Mouse (Mus musculus) heart, embryonic 13.5 days (tissue): ENCODE data around the gene Vasp. TPM values are rescaled to one million over a fixed set of nuclear protein-coding genes. Genes with fewer than 3 reads are reported as not detected.
A peak's percentile ranks its signal among the peaks of the same experiment; 100 is the strongest.
"Not testable (repeated sequence)": the region's sequence is repeated elsewhere in the genome, so short reads cannot be mapped to it uniquely, and the experiment has no call there.

ENCODE experiments used
- ATAC-seq: fragments of 200-750 bp; cut with Nextera tagmentation; 2 replicates; pipeline ENCODE4 v1.8.0; 2017; ENCODE audit warnings: moderate TSS enrichment; ENCODE audit not compliant: insufficient number of reproducible peaks, low FRiP score, low TSS enrichment; ENCODE audit errors: extremely low read depth
- H3K27ac ChIP-seq: fragments of 300-500 bp; sonication (generic); replicated peaks from 2 replicates; pipeline ENCODE4 v1.5.1; 2015; ENCODE audit warnings: moderate library complexity, mild to moderate bottlenecking, inconsistent platforms
- H3K27me3 ChIP-seq: fragments of 300-500 bp; sonication (generic); replicated peaks from 2 replicates; pipeline ENCODE4 v1.6.1; 2015; ENCODE audit warnings: mild to moderate bottlenecking, inconsistent platforms
- H3K36me3 ChIP-seq: fragments of 300-500 bp; sonication (generic); 2 replicates; pipeline ENCODE4 v1.6.1; 2015; ENCODE audit warnings: mild to moderate bottlenecking, inconsistent platforms
- H3K4me1 ChIP-seq: fragments of 300-500 bp; sonication (generic); 2 replicates; pipeline ENCODE4 v1.6.1; 2015; ENCODE audit warnings: inconsistent platforms
- H3K4me2 ChIP-seq: fragments of 300-500 bp; sonication (generic); 2 replicates; pipeline ENCODE4 v1.6.1; 2015; ENCODE audit warnings: inconsistent platforms, mild to moderate bottlenecking, moderate library complexity
- H3K4me3 ChIP-seq: fragments of 300-500 bp; sonication (generic); 2 replicates; pipeline ENCODE4 v1.5.1; 2015; ENCODE audit warnings: moderate library complexity, mild to moderate bottlenecking, inconsistent platforms
- H3K9ac ChIP-seq: fragments of 300-500 bp; sonication (generic); 2 replicates; pipeline ENCODE4 v1.6.1; 2015; ENCODE audit warnings: inconsistent platforms, mild to moderate bottlenecking, moderate library complexity
- H3K9me3 ChIP-seq: fragments of 300-500 bp; sonication (generic); 2 replicates; pipeline ENCODE4 v1.6.1; 2016; ENCODE audit warnings: inconsistent platforms
- WGBS: fragments of 180-500 bp; shearing (Covaris S2); methylation state at CpG from one replicate; pipeline ENCODE4 v1.1.7; 2015; ENCODE audit warnings: mixed read lengths; 5-methylcytosine and 5-hydroxymethylcytosine counted together
- polyA plus RNA-seq: library from polyadenylated mRNA; unstranded; fragments of >200 nt; fragmentation: Nextera tagmentation; extraction: Ambion mirVana; gene quantifications from 2 replicates; pipeline ENCODE4 v1.2.1, GENCODE M21; 2015

Vasp gene
- polyA plus RNA-seq, 1 experiment from 2014 or later, result 81.2 TPM

DNA sequence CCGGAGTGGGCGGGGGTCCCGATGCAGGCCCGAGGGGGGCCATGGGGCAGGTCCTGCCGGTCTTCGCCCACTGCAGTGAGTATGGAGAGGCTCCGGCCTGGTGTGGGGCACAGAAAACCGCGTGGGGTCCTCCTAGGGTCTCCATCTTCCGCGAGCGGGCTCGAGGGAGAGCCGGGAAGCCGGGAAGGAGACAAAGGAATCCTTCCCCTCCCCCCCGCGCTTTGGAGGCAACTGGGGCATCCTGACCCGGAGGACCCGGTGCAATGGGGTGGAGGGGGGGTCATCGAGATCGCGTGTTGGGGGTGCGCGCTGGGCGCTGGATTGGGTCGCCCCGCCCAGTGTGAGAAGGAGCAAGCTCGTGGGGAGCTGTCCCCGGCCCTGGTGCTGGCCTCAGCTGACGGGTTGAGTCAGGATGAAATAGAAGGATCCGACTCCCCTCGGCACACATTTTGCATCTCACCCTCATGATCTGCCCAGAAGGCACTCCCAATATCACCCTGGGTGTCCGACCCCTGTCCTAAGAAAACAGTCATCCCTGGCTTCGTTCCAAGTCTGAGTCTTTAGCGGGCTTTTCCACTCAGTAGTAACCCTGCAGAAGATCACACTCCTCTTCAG is 11.3 kb upstream of the Vasp start:
- peak overlapping the region; percentile 96 for H3K4me2 ChIP-seq
- no peak overlapping the region for H3K27ac ChIP-seq
- H3K27me3 ChIP-seq, result peaks cover 74% of the 10 kb centered on the region
- 2% methylated on average over 35 of the region's 35 CpGs for WGBS
- H3K4me3 ChIP-seq, result peak overlapping the region; percentile 63
- ATAC-seq, result peak; percentile 44
- H3K9ac ChIP-seq, result peak overlapping the region; percentile 61; the same call in 1 of the 2 replicates
- H3K36me3 ChIP-seq, result no peaks in the 10 kb centered on the region
- no peaks in the 10 kb centered on the region for H3K9me3 ChIP-seq
- peaks cover 18% of the 10 kb centered on the region for H3K4me1 ChIP-seq

- under 1% methylated on average over 36 of the region's 37 CpGs for WGBS
- peaks cover 18% of the 10 kb centered on the region for H3K4me1 ChIP-seq
- peak; percentile 79 for ATAC-seq
- H3K27me3 ChIP-seq, result peaks cover 79% of the 10 kb centered on the region
- peak within 1 kb of the TSS; percentile 96 for H3K4me2 ChIP-seq
- no peak within 1 kb of the TSS for H3K27ac ChIP-seq
- no peaks in the 10 kb centered on the region for H3K36me3 ChIP-seq
- no peaks in the 10 kb centered on the region for H3K9me3 ChIP-seq
- H3K9ac ChIP-seq, result peak within 1 kb of the TSS; percentile 61; the same call in 1 of the 2 replicates
- peak within 1 kb of the TSS; percentile 63 for H3K4me3 ChIP-seq
These were observed 10.8 kb upstream of the Vasp start, which contains the start of gene Rtn2 for GRCm38 (mm10) chr7:19282385-19282784. Gene Rtn2 (plus strand): TSS chr7:19282624.

GRCm38 (mm10) chr7:19281680-19282304 is 10.2 kb upstream of the Vasp start:
- H3K4me3 ChIP-seq, result peak overlapping the region; percentile 63
- peak overlapping the region; percentile 96 for H3K4me2 ChIP-seq
- WGBS, result 31% methylated on average over 6 of the region's 6 CpGs
- peaks cover 18% of the 10 kb centered on the region for H3K4me1 ChIP-seq
- not testable (repeated sequence) for H3K36me3 ChIP-seq, H3K27ac ChIP-seq, H3K9me3 ChIP-seq, ATAC-seq, H3K9ac ChIP-seq
- peaks cover 81% of the 10 kb centered on the region for H3K27me3 ChIP-seq

- H3K27ac ChIP-seq, result no peak within 1 kb of the TSS
- peaks cover 81% of the 10 kb centered on the region for H3K27me3 ChIP-seq
- H3K4me3 ChIP-seq, result peak within 1 kb of the TSS; percentile 46
- H3K9ac ChIP-seq, result no peak within 1 kb of the TSS; the same call in 1 of the 2 replicates
- peak within 1 kb of the TSS; percentile 69 for H3K4me2 ChIP-seq
- H3K36me3 ChIP-seq, result no peaks in the 10 kb centered on the region
- peaks cover 18% of the 10 kb centered on the region for H3K4me1 ChIP-seq
- ATAC-seq, result no peak
- WGBS, result under 1% methylated on average over 46 of the region's 46 CpGs
- H3K9me3 ChIP-seq, result 0 out of 2 replicates have a peak, but pooled peaks cover 3% of the 10 kb centered on the region
These were observed 8.0 kb upstream of the Vasp start, which contains the start of gene Ppm1n for GRCm38 (mm10) chr7:19279581-19280114. Gene Ppm1n (minus strand): TSS chr7:19280064.

- 0 out of 2 replicates have a peak, but pooled peaks cover 3% of the 10 kb centered on the region for H3K9me3 ChIP-seq
- H3K4me1 ChIP-seq, result peaks cover 18% of the 10 kb centered on the region
- H3K9ac ChIP-seq, result no peak overlapping the region
- H3K36me3 ChIP-seq, result no peaks in the 10 kb centered on the region
- H3K4me2 ChIP-seq, result peak overlapping the region; percentile 69
- no peak for ATAC-seq
- 2% methylated on average over 34 of the region's 34 CpGs for WGBS
- H3K4me3 ChIP-seq, result peak overlapping the region; percentile 46
- peaks cover 75% of the 10 kb centered on the region for H3K27me3 ChIP-seq
- no peak overlapping the region for H3K27ac ChIP-seq
These were observed 7.4 kb upstream of the Vasp start for GRCm38 (mm10) chr7:19279052-19279451.

DNA sequence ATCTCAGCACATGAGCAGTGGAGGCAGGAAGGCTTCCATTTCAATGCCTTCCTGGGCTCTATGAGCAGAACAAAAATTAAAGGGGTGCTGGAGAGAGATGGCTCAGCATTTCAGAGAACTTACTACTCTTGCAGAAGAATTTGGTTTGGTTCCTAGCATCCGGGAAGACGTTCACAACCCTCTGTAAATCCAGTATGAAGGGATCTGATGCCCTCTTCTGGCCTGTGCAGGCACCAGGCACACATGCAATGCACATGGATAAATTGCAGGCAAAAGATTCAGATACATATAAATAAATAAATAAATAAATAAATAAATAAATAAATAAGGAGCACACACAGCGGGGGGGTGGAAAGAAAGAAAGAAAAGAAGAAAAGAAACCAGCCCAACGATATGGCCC is 4.6 kb upstream of the Vasp start:
- H3K27me3 ChIP-seq, result peaks cover 50% of the 10 kb centered on the region
- 45% methylated on average over 4 of the region's 4 CpGs for WGBS
- H3K27ac ChIP-seq, result no peak overlapping the region
- ATAC-seq, result no peak
- H3K36me3 ChIP-seq, result no peaks in the 10 kb centered on the region
- H3K9me3 ChIP-seq, result 0 out of 2 replicates have a peak, but pooled peaks cover 3% of the 10 kb centered on the region
- H3K4me2 ChIP-seq, result no peak overlapping the region
- peaks cover 13% of the 10 kb centered on the region for H3K4me1 ChIP-seq
- H3K9ac ChIP-seq, result no peak overlapping the region
- no peak overlapping the region for H3K4me3 ChIP-seq

DNA sequence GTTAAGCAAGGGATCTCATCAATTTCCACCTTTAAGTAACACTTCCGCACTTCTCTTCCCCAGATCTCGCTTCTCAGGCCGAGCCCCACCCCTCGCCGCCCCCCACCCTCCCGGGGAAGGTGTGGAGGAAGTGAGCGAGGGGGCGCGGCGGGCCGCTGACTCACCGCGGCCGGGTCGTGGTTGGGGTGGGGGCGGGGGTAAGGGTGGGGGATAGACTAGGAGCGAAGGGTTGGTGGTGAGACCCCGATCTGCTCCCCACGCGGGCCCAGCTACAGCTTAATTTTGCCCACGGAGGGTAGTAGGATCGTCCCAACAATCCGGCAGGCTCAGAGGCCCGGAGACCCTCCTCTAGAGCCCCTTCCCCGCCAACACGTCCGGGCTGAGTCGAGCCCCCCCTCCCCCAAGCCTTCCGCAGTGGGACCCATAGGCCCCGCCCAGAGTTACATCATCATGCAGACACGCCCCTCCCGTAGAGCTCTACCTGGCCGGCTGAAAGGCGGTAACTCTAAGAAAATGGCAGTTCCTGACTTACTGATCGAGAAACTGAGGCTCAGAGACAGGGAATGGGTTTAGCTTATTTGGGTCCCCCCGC is 652 bp upstream of the Vasp start:
- ATAC-seq, result peak; percentile 45; the same call in 1 of the 2 replicates
- peak overlapping the region; percentile 98 for H3K27ac ChIP-seq
- H3K9me3 ChIP-seq, result 0 out of 2 replicates have a peak, but pooled peaks cover 3% of the 10 kb centered on the region
- peaks cover 32% of the 10 kb centered on the region for H3K4me1 ChIP-seq
- peak overlapping the region; percentile 95 for H3K4me2 ChIP-seq
- under 1% methylated on average over 36 of the region's 36 CpGs for WGBS
- peaks cover 9% of the 10 kb centered on the region for H3K36me3 ChIP-seq
- peak overlapping the region; percentile 99 for H3K9ac ChIP-seq
- H3K4me3 ChIP-seq, result peak overlapping the region; percentile 100
- H3K27me3 ChIP-seq, result peaks cover 10% of the 10 kb centered on the region; the same call in 1 of the 2 replicates

DNA sequence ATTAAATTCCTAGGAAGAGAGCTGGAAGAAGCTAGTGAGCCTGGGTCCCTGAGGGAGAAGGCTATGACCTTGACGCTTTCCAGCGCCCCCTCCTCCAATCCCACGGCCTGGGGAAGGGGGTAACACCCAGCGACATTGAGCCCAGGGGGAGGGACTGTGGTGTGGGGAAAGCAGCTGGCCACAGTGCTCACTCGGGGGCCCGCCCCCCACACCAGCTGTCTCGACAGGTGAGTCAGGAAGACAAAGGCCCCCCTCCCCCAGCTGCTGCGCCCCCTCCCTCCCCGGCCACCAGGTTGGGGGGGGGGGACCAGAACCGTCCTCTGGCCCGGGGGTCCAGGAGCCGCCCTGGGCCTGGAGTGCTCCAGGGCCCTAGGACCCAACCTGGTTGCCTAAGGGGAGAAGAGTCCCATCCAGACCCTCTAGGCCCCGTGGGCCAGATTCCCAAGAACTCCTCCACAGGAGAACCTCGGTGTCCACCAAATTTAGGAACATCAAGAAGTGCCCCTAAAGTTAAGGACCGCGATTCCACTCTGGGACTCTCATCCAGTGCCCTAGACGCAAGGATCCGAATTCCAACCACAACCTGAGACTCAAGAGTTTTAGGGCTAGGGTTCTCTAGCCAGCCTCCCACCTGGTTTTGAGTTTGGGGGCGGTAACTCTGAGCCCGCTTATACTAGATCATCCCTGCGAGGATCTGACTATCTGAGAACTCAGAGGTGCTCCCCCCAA is 944 bp downstream of the Vasp start:
- Histone ChIP-seq H3K27ac (peak overlapping the region; percentile 98), H3K36me3 (peaks cover 22% of the 10 kb centered on the region), H3K9ac (peak overlapping the region; percentile 99), H3K4me3 (peak overlapping the region; percentile 100), H3K4me2 (peak overlapping the region; percentile 95), H3K27me3 (0 out of 2 replicates have a peak, but pooled peaks cover 2% of the 10 kb centered on the region), H3K4me1 (peaks cover 48% of the 10 kb centered on the region), H3K9me3 (no peaks in the 10 kb centered on the region)
- no peak for ATAC-seq
- under 1% methylated on average over 20 of the region's 21 CpGs for WGBS

GRCm38 (mm10) chr7:19269721-19270441 is 1.7 kb downstream of the Vasp start:
- H3K27me3 ChIP-seq, result no peaks in the 10 kb centered on the region
- H3K27ac ChIP-seq, result peak overlapping the region; percentile 98
- peak overlapping the region; percentile 95 for H3K4me2 ChIP-seq
- WGBS, result under 1% methylated on average over 18 of the region's 19 CpGs
- no peaks in the 10 kb centered on the region for H3K9me3 ChIP-seq
- ATAC-seq, result peak; percentile 53
- peak overlapping the region; percentile 99 for H3K9ac ChIP-seq
- H3K4me1 ChIP-seq, result peaks cover 56% of the 10 kb centered on the region
- H3K4me3 ChIP-seq, result peak overlapping the region; percentile 100
- peaks cover 29% of the 10 kb centered on the region for H3K36me3 ChIP-seq

DNA sequence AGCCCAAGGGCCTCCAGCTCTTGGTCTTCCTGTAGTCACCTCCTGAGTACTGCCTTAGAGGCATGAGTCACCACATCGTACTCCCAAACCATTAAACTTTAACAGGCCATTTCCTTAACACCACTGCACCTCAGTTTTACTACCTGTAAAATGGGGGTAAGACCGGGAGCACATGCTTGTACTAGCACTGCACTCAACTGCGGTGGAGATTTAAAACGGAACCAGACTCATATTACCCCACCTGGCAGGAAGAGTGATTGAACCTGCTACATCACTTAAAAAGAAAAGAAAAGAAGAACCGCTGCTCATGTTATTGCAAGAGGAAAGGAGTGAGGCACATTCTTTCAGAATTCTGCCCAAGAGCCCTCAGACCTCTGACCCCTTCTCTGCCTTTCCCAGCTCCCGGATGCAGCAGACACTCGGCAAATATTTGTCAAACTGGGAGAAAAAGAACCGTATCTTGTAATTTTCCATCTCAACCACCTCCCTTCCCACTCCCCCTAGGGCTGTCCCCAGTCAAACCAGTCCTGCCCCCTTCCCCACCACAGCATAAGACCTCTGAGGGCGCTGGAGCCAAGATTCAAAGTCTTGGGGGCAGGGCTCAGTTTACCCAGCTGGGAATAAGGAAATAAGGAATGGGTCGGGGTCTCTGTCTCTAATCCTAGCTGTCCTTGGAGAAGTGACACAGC is 2.5 kb downstream of the Vasp start:
- Histone ChIP-seq H3K4me1 (peaks cover 62% of the 10 kb centered on the region), H3K36me3 (peaks cover 36% of the 10 kb centered on the region), H3K27me3 (no peaks in the 10 kb centered on the region), H3K4me3 (peak overlapping the region; percentile 100), H3K9ac (peak overlapping the region; percentile 99), H3K4me2 (peak overlapping the region; percentile 95), H3K27ac (peak overlapping the region; percentile 98), H3K9me3 (no peaks in the 10 kb centered on the region)
- 40% methylated on average over 10 of the region's 10 CpGs for WGBS
- ATAC-seq, result no peak
